Mouse (Mus musculus): ENCODE data around the gene Fktn. TPM values are rescaled to one million over a fixed set of nuclear protein-coding genes. Genes with fewer than 3 reads are reported as not detected.
A peak's percentile ranks its signal among the peaks of the same experiment; 100 is the strongest.
"Not testable (repeated sequence)": the region's sequence is repeated elsewhere in the genome, so short reads cannot be mapped to it uniquely, and the experiment has no call there.

Fktn gene
- polyA plus RNA-seq, 1 experiment from 2014 or later, result 18.7 TPM

DNA sequence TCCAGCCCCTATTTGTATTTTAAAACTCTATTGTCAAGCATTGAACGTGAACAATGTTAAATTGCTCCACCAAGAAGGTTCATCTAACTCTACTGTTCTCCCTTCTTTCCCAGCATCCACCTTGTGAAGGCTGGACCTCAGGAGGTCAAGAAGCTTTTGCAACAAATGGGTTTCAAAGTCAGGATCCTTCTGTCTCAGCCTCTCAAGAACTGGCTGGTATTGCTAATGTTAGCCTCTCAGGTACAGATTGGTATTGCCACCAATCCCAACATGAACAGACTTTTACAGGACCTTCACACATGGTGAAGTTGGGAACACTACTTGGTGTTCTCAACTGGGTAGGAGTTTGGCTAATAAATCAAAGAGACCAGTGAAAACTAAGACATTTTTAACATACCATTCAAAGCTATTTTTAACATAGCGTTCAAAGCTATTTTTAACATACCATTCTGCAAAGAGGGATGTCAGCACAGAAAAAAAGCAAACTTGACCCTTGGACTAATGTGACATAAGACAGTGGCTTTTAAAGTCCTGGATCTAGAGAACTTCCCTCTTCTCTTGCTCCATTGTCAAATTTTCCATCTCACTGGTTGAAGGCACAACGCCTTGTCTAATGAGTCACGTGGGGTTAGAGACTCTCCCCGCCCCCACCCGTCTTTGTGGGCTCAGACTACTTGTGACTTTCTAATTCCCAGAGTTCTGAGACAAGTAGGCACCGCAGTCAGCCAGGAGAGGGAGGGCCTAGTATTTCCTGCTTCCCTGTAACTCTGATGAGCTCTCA, 85.3 kb downstream of the Fktn start:
- 55% methylated on average over 7 of the region's 7 CpGs for WGBS
- Histone ChIP-seq H3K9ac (ENCODE audit: low read depth, low read length) (no peak overlapping the region), H3K4me1 (replicated peaks; ENCODE audit: control insufficient read depth, insufficient read depth, low read length) (0 out of 2 replicates have a peak, but pooled peaks cover 3% of the 10 kb centered on the region), H3K4me3 (ENCODE audit: low read depth, low read length) (no peak overlapping the region), H3K4me2 (replicated peaks; ENCODE audit: low read depth, low read length) (no peak overlapping the region), H3K27ac (ENCODE audit: low read depth, low read length) (no peak overlapping the region), H3K9me3 (ENCODE audit: control insufficient read depth, low read length) (no peaks in the 10 kb centered on the region), H3K27me3 (ENCODE audit: control insufficient read depth, insufficient read depth, low read length) (no peaks in the 10 kb centered on the region), H3K36me3 (ENCODE audit: control insufficient read depth, insufficient read depth, low read length) (no peaks in the 10 kb centered on the region)
- DNase-seq (ENCODE audit: low spot score) (no peak), ATAC-seq (ENCODE audit: low FRiP score) (no peak)

DNA sequence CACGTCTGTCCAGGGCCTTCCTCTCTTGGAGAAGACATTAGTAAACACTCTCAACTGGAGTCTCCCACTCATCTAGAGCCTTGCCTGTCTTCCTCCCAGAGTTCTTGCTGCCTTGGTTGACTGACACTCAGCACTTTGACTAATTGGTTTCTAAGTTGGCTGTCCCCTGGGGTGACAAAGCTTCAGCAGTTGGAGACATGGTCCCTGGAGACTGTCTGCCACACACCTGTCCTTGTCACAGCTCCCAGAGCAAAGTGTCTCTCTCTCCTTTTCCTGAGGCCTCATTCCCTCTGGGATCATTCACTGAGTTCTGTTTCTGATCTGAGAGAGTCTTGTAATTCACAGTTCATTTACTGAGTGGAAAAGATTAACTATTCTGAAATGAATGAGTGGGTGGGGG, 86.0 kb downstream of the Fktn start:
- no peak overlapping the region for H3K4me2 ChIP-seq (replicated peaks; ENCODE audit: low read depth, low read length)
- no peaks in the 10 kb centered on the region for H3K36me3 ChIP-seq (ENCODE audit: control insufficient read depth, insufficient read depth, low read length)
- H3K27me3 ChIP-seq (ENCODE audit: control insufficient read depth, insufficient read depth, low read length), result no peaks in the 10 kb centered on the region
- 0 out of 2 replicates have a peak, but pooled peaks cover 3% of the 10 kb centered on the region for H3K4me1 ChIP-seq (replicated peaks; ENCODE audit: control insufficient read depth, insufficient read depth, low read length)
- 50% methylated on average over 1 of the region's 1 CpGs for WGBS
- no peaks in the 10 kb centered on the region for H3K9me3 ChIP-seq (ENCODE audit: control insufficient read depth, low read length)
- H3K9ac ChIP-seq (ENCODE audit: low read depth, low read length), result no peak overlapping the region
- no peak overlapping the region for H3K27ac ChIP-seq (ENCODE audit: low read depth, low read length)
- ATAC-seq (ENCODE audit: low FRiP score) (no peak), DNase-seq (ENCODE audit: low spot score) (no peak)
- no peak overlapping the region for H3K4me3 ChIP-seq (ENCODE audit: low read depth, low read length)

DNA sequence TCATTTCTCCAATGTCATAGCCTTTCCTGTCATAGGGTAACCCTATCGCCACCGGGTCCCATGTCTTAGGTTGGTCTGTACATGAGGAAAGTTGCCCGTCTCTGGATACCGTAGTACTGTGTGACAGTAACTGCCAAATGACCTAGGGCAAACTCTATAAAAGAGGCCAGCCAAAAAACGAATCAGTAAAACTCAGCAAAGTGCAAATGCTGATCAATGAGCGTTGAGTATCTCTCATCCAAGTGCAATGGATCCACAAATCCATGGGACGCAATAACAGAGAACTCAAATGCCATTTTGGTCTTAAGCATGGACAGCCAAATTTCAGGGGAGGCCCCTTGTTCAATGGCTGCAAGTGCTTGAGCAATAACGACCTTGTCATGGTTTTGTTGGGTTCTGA, 89.9 kb downstream of the Fktn start:
- H3K4me3 ChIP-seq (ENCODE audit: low read depth, low read length); H3K4me2 ChIP-seq (replicated peaks; ENCODE audit: low read depth, low read length); DNase-seq (ENCODE audit: low spot score); H3K4me1 ChIP-seq (replicated peaks; ENCODE audit: control insufficient read depth, insufficient read depth, low read length); H3K9ac ChIP-seq (ENCODE audit: low read depth, low read length); H3K27me3 ChIP-seq (ENCODE audit: control insufficient read depth, insufficient read depth, low read length); H3K36me3 ChIP-seq (ENCODE audit: control insufficient read depth, insufficient read depth, low read length); H3K27ac ChIP-seq (ENCODE audit: low read depth, low read length); ATAC-seq (ENCODE audit: low FRiP score); H3K9me3 ChIP-seq (ENCODE audit: control insufficient read depth, low read length): not testable (repeated sequence)
- WGBS, result 92% methylated on average over 7 of the region's 8 CpGs

DNA sequence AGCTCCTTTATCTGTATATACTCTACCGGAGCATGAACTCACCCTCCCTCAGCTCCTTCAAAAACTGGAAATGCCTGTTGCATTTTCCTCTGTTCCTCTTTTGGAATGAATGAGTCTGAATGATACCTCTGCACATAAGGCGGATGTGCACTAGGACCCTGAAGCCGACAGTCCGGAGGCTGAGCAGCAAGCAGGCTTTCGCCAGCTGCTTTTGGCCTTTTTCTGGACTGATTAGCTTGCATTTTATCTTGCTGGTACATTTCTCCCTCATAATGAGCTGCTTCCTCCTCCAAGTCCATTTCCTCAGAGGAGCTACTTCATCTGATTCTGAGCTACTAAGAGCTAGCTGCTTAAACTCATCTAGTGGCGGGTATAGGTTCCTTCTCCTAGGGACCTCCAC, 92.6 kb downstream of the Fktn start:
- H3K36me3 ChIP-seq (ENCODE audit: control insufficient read depth, insufficient read depth, low read length); H3K4me2 ChIP-seq (replicated peaks; ENCODE audit: low read depth, low read length); ATAC-seq (ENCODE audit: low FRiP score); H3K27ac ChIP-seq (ENCODE audit: low read depth, low read length); H3K9me3 ChIP-seq (ENCODE audit: control insufficient read depth, low read length); H3K4me1 ChIP-seq (replicated peaks; ENCODE audit: control insufficient read depth, insufficient read depth, low read length); DNase-seq (ENCODE audit: low spot score); H3K27me3 ChIP-seq (ENCODE audit: control insufficient read depth, insufficient read depth, low read length); H3K9ac ChIP-seq (ENCODE audit: low read depth, low read length); H3K4me3 ChIP-seq (ENCODE audit: low read depth, low read length): not testable (repeated sequence)
- whole genome bisulfite sequencing, result 88% methylated on average over 6 of the region's 6 CpGs

- Histone ChIP-seq H3K9me3 (ENCODE audit: control insufficient read depth, low read length) (no peaks in the 10 kb centered on the region), H3K4me2 (replicated peaks; ENCODE audit: low read depth, low read length) (no peak overlapping the region), H3K27me3 (ENCODE audit: control insufficient read depth, insufficient read depth, low read length) (no peaks in the 10 kb centered on the region), H3K9ac (ENCODE audit: low read depth, low read length) (no peak overlapping the region), H3K4me1 (replicated peaks; ENCODE audit: control insufficient read depth, insufficient read depth, low read length) (no peaks in the 10 kb centered on the region), H3K27ac (ENCODE audit: low read depth, low read length) (no peak overlapping the region), H3K4me3 (ENCODE audit: low read depth, low read length) (no peak overlapping the region), H3K36me3 (ENCODE audit: control insufficient read depth, insufficient read depth, low read length) (no peaks in the 10 kb centered on the region)
- no peak for ATAC-seq (ENCODE audit: low FRiP score)
- DNase-seq (ENCODE audit: low spot score), result no peak
- 76% methylated on average over 5 of the region's 5 CpGs for WGBS
Measured at GRCm38 (mm10) chr4:53818320-53818719, 104.5 kb downstream of the Fktn start.

- 78% methylated on average over 6 of the region's 6 CpGs for WGBS
- Histone ChIP-seq H3K27me3 (ENCODE audit: control insufficient read depth, insufficient read depth, low read length) (no peaks in the 10 kb centered on the region), H3K4me2 (replicated peaks; ENCODE audit: low read depth, low read length) (no peak overlapping the region), H3K9me3 (ENCODE audit: control insufficient read depth, low read length) (no peaks in the 10 kb centered on the region), H3K4me3 (ENCODE audit: low read depth, low read length) (no peak overlapping the region), H3K36me3 (ENCODE audit: control insufficient read depth, insufficient read depth, low read length) (no peaks in the 10 kb centered on the region), H3K4me1 (replicated peaks; ENCODE audit: control insufficient read depth, insufficient read depth, low read length) (no peaks in the 10 kb centered on the region; the same call in 1 of the 2 replicates), H3K9ac (ENCODE audit: low read depth, low read length) (no peak overlapping the region), H3K27ac (ENCODE audit: low read depth, low read length) (no peak overlapping the region)
- ATAC-seq (ENCODE audit: low FRiP score) (no peak), DNase-seq (ENCODE audit: low spot score) (no peak)
Measured at GRCm38 (mm10) chr4:53823697-53824096, 109.9 kb downstream of the Fktn start.

- H3K9ac ChIP-seq (ENCODE audit: low read depth, low read length), result no peak overlapping the region
- WGBS, result 73% methylated on average over 4 of the region's 4 CpGs
- no peaks in the 10 kb centered on the region for H3K9me3 ChIP-seq (ENCODE audit: control insufficient read depth, low read length)
- no peaks in the 10 kb centered on the region; the same call in 1 of the 2 replicates for H3K4me1 ChIP-seq (replicated peaks; ENCODE audit: control insufficient read depth, insufficient read depth, low read length)
- no peaks in the 10 kb centered on the region for H3K36me3 ChIP-seq (ENCODE audit: control insufficient read depth, insufficient read depth, low read length)
- H3K27ac ChIP-seq (ENCODE audit: low read depth, low read length), result no peak overlapping the region
- no peaks in the 10 kb centered on the region for H3K27me3 ChIP-seq (ENCODE audit: control insufficient read depth, insufficient read depth, low read length)
- no peak overlapping the region for H3K4me2 ChIP-seq (replicated peaks; ENCODE audit: low read depth, low read length)
- ATAC-seq (ENCODE audit: low FRiP score) (no peak), DNase-seq (ENCODE audit: low spot score) (no peak)
- H3K4me3 ChIP-seq (ENCODE audit: low read depth, low read length), result no peak overlapping the region
Measured at GRCm38 (mm10) chr4:53824831-53825230, 111.0 kb downstream of the Fktn start.

GRCm38 (mm10) chr4:53825821-53826605, 112.2 kb downstream of the Fktn start, which contains the start of gene Tmem38b:
Tmem38b (plus strand) TSS chr4:53826045.
- WGBS, result under 1% methylated on average over 55 of the region's 55 CpGs
- DNase-seq (ENCODE audit: low spot score) (peak; percentile 89), ATAC-seq (ENCODE audit: low FRiP score) (peak; percentile 95)
- H3K27me3 ChIP-seq (ENCODE audit: control insufficient read depth, insufficient read depth, low read length), result no peaks in the 10 kb centered on the region
- H3K36me3 ChIP-seq (ENCODE audit: control insufficient read depth, insufficient read depth, low read length), result no peaks in the 10 kb centered on the region
- H3K9me3 ChIP-seq (ENCODE audit: control insufficient read depth, low read length), result no peaks in the 10 kb centered on the region
- H3K27ac ChIP-seq (ENCODE audit: low read depth, low read length), result 0 out of 2 replicates have a peak within 1 kb of the TSS, but pooled peaks have one; percentile 13
- peak within 1 kb of the TSS; percentile 83 for H3K9ac ChIP-seq (ENCODE audit: low read depth, low read length)
- peak within 1 kb of the TSS; percentile 89 for H3K4me3 ChIP-seq (ENCODE audit: low read depth, low read length)
- H3K4me1 ChIP-seq (replicated peaks; ENCODE audit: control insufficient read depth, insufficient read depth, low read length), result no peaks in the 10 kb centered on the region; the same call in 1 of the 2 replicates
- peak within 1 kb of the TSS; percentile 68 for H3K4me2 ChIP-seq (replicated peaks; ENCODE audit: low read depth, low read length)

Measured in hindbrain, embryonic 11.5 days (tissue).